ENCODE assay signal across 10 mouse cellular contexts in the genomic region with DNA sequence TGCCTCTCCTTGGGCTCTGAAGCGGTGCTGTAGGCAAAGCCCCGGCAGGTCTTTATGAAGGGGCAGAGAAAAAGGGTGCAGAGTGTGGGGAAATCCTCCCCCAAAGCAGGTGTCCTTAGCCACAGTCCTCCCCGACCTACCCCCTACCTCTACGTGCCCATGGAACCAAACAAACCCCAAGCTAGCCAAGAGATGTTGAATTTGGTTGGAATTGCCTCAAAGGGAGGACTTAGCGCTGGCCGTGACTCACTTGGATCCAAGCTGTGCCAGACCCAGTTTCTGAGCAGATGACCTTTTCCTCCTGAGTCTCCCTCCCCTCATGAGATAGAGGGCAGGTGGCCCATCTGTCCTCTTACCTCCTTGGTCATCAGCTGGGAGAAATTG.
DNase-seq lines count a peak whose midpoint lies in the region; ATAC-seq and TF ChIP-seq lines count a peak whose summit lies in the region.
"Had no signal": no experiment of that assay in that cellular context is flagged by ENCODE, and none has a peak within 500 bp of the region (broad histone marks: within the 10 kb centered on the region; RNA-seq: fewer than 3 reads in every experiment).

No protein-coding gene starts in this region.

- DNase-seq in cerebellum, adult 11-12 months = peak; percentile 58
- DNase-seq in midbrain, postnatal 0 days (ENCODE audit: low spot score) = peak; percentile 29
- DNase-seq in embryo, embryonic 11 days = no peak
- DNase-seq in left cerebral cortex, adult 8-10 months (ENCODE audit: low spot score in 2 of 2) = no peak
- DNase-seq: kidney, adult 8-10 months; spleen, adult 18-20 months had no signal

- WGBS in heart, embryonic 13.5 days = 56% methylated on average over 6 of the region's 6 CpGs
- 48% methylated on average over 6 of the region's 6 CpGs for WGBS in heart, embryonic 11.5 days (ENCODE audit: insufficient replicate concordance)
- 22% methylated on average over 6 of the region's 6 CpGs for WGBS in hindbrain, embryonic 12.5 days
- WGBS in midbrain, postnatal 0 days = 43% methylated on average over 6 of the region's 6 CpGs

- H3K9me3 ChIP-seq in heart, embryonic 13.5 days = no peaks in the 10 kb centered on the region
- H3K9me3 ChIP-seq in heart, embryonic 11.5 days (replicated peaks; ENCODE audit: control insufficient read depth, low read length) = no peaks in the 10 kb centered on the region
- no peaks in the 10 kb centered on the region for H3K9me3 ChIP-seq in hindbrain, embryonic 12.5 days (replicated peaks)
- no peaks in the 10 kb centered on the region for H3K9me3 ChIP-seq in midbrain, postnatal 0 days (ENCODE audit: low read length)

- no peak overlapping the region for H3K27ac ChIP-seq in heart, embryonic 13.5 days (replicated peaks)
- no peak overlapping the region for H3K27ac ChIP-seq in heart, embryonic 11.5 days (ENCODE audit: low read depth, low read length)
- H3K27ac ChIP-seq in hindbrain, embryonic 12.5 days = peak overlapping the region; percentile 76
- H3K27ac ChIP-seq in midbrain, postnatal 0 days (ENCODE audit: low read depth, low read length) = peak overlapping the region; percentile 57; the same call in 1 of the 2 replicates

- no peak for ATAC-seq in heart, embryonic 13.5 days (ENCODE audit: extremely low read depth, insufficient number of reproducible peaks, low FRiP score, low TSS enrichment)
- no peak for ATAC-seq in heart, embryonic 11.5 days (replicated peaks; ENCODE audit: insufficient number of reproducible peaks, low FRiP score, low TSS enrichment)
- ATAC-seq in hindbrain, embryonic 12.5 days (ENCODE audit: low FRiP score) = peak; percentile 59
- ATAC-seq in midbrain, postnatal 0 days (ENCODE audit: low FRiP score) = 0 out of 2 replicates have a peak, but pooled peaks have one; percentile 13
- ATAC-seq in inflammation-experienced regulatory T-cells, adult 6 months = no peak

- 0 out of 2 replicates have a peak overlapping the region, but pooled peaks have one; percentile 14 for H3K4me2 ChIP-seq in heart, embryonic 13.5 days
- H3K4me2 ChIP-seq in heart, embryonic 11.5 days = no peak overlapping the region
- H3K4me2 ChIP-seq in hindbrain, embryonic 12.5 days (replicated peaks) = 0 out of 2 replicates have a peak overlapping the region, but pooled peaks have one; percentile 17
- H3K4me2 ChIP-seq in midbrain, postnatal 0 days (ENCODE audit: low read depth, low read length, poor library complexity, severe bottlenecking) = no peak overlapping the region

- peaks cover 40% of the 10 kb centered on the region for H3K27me3 ChIP-seq in heart, embryonic 13.5 days (replicated peaks)
- 0 out of 2 replicates have a peak, but pooled peaks cover 2% of the 10 kb centered on the region for H3K27me3 ChIP-seq in heart, embryonic 11.5 days (ENCODE audit: control insufficient read depth, insufficient read depth, low read length)
- no peaks in the 10 kb centered on the region for H3K27me3 ChIP-seq in hindbrain, embryonic 12.5 days
- H3K27me3 ChIP-seq in midbrain, postnatal 0 days (ENCODE audit: insufficient read depth, low read length) = no peaks in the 10 kb centered on the region

- H3K4me1 ChIP-seq in heart, embryonic 13.5 days = peaks cover 22% of the 10 kb centered on the region
- peaks cover 10% of the 10 kb centered on the region for H3K4me1 ChIP-seq in heart, embryonic 11.5 days (ENCODE audit: control insufficient read depth, insufficient read depth, low read length)
- peaks cover 43% of the 10 kb centered on the region for H3K4me1 ChIP-seq in hindbrain, embryonic 12.5 days
- peaks cover 5% of the 10 kb centered on the region; the same call in 1 of the 2 replicates for H3K4me1 ChIP-seq in midbrain, postnatal 0 days (ENCODE audit: insufficient read depth, low read length)

- H3K36me3 ChIP-seq in heart, embryonic 13.5 days = no peaks in the 10 kb centered on the region
- no peaks in the 10 kb centered on the region for H3K36me3 ChIP-seq in heart, embryonic 11.5 days (ENCODE audit: control insufficient read depth, insufficient read depth, low read length)
- H3K36me3 ChIP-seq in hindbrain, embryonic 12.5 days = no peaks in the 10 kb centered on the region
- no peaks in the 10 kb centered on the region for H3K36me3 ChIP-seq in midbrain, postnatal 0 days (ENCODE audit: insufficient read depth, low read length)

- no peak overlapping the region for H3K9ac ChIP-seq in heart, embryonic 13.5 days
- H3K9ac ChIP-seq in heart, embryonic 11.5 days (ENCODE audit: low read depth, low read length) = no peak overlapping the region
- no peak overlapping the region for H3K9ac ChIP-seq in hindbrain, embryonic 12.5 days
- no peak overlapping the region for H3K9ac ChIP-seq in midbrain, postnatal 0 days (replicated peaks; ENCODE audit: low read length, poor library complexity, severe bottlenecking)

- H3K4me3 ChIP-seq in heart, embryonic 13.5 days = no peak overlapping the region
- no peak overlapping the region for H3K4me3 ChIP-seq in heart, embryonic 11.5 days (ENCODE audit: low read depth, low read length)
- H3K4me3 ChIP-seq in hindbrain, embryonic 12.5 days = no peak overlapping the region
- no peak overlapping the region for H3K4me3 ChIP-seq in midbrain, postnatal 0 days (ENCODE audit: low read depth, low read length)

- no peak for TF ChIP-seq CTCF in midbrain, postnatal 0 days (IDR thresholded peaks at IDR 0.05)

Comparison
In these comparisons a context has a peak if more than half of its experiments do, and no peak if none do; other contexts are left out.
1. H3K4me2 ChIP-seq: peak in heart, embryonic 13.5 days (single experiment) and hindbrain, embryonic 12.5 days (single experiment); none in heart, embryonic 11.5 days (single experiment) and midbrain, postnatal 0 days (single experiment).
2. ATAC-seq: peak in hindbrain, embryonic 12.5 days (single experiment) and midbrain, postnatal 0 days (single experiment); none in heart, embryonic 13.5 days (single experiment), heart, embryonic 11.5 days (single experiment) and inflammation-experienced regulatory T-cells, adult 6 months (single experiment).
3. H3K27ac ChIP-seq: peak in hindbrain, embryonic 12.5 days (single experiment) and midbrain, postnatal 0 days (single experiment); none in heart, embryonic 13.5 days (single experiment) and heart, embryonic 11.5 days (single experiment).
4. DNase-seq: peak in cerebellum, adult 11-12 months (single experiment) and midbrain, postnatal 0 days (single experiment); none in embryo, embryonic 11 days (single experiment) and left cerebral cortex, adult 8-10 months (0 of 2).